Mouse (Mus musculus): ENCODE data around the gene Gstt3. TPM values are rescaled to one million over a fixed set of nuclear protein-coding genes. Genes with fewer than 3 reads are reported as not detected.
"Not testable (repeated sequence)": the region's sequence is repeated elsewhere in the genome, so short reads cannot be mapped to it uniquely, and the experiment has no call there.

The Gstt3 gene
- total RNA-seq, 2 experiments from 2014 or later: 18.7 to 21.5 TPM

- DNase-seq: no peak
Observed at GRCm38 (mm10) chr10:75779206-75780174, 1.7 kb downstream of the Gstt3 start.

GRCm38 (mm10) chr10:75777885-75778284, 3.3 kb downstream of the Gstt3 start:
- no peak for DNase-seq

GRCm38 (mm10) chr10:75776562-75776961, 4.7 kb downstream of the Gstt3 start:
- DNase-seq: no peak

GRCm38 (mm10) chr10:75774587-75774986, 6.6 kb downstream of the Gstt3 start:
- DNase-seq: no peak

GRCm38 (mm10) chr10:75774102-75774501, 7.1 kb downstream of the Gstt3 start:
- DNase-seq: no peak

GRCm38 (mm10) chr10:75772795-75773664, 8.2 kb downstream of the Gstt3 start, which contains the start of gene Ddt:
Gene Ddt (minus strand): TSS chr10:75773414.
- peak; percentile 93 for DNase-seq

- not testable (repeated sequence) for DNase-seq
Observed at GRCm38 (mm10) chr10:75767756-75768155, 13.5 kb downstream of the Gstt3 start.

GRCm38 (mm10) chr10:75766856-75767255, 14.4 kb downstream of the Gstt3 start:
- no peak for DNase-seq

GRCm38 (mm10) chr10:75764519-75765473, 16.4 kb downstream of the Gstt3 start:
- peak; percentile 76 for DNase-seq

- DNase-seq: peak; percentile 97
Observed at GRCm38 (mm10) chr10:75763682-75764518, 17.3 kb downstream of the Gstt3 start, which contains the start of gene Cabin1. Gene Cabin1 (minus strand): TSS chr10:75764341.

GRCm38 (mm10) chr10:75762413-75762812, 18.8 kb downstream of the Gstt3 start:
- no peak for DNase-seq

- no peak for DNase-seq
Observed at GRCm38 (mm10) chr10:75760311-75760710, 20.9 kb downstream of the Gstt3 start.

- no peak for DNase-seq
Observed at GRCm38 (mm10) chr10:75756719-75757118, 24.5 kb downstream of the Gstt3 start.

- peak; percentile 88 for DNase-seq
Observed at GRCm38 (mm10) chr10:75744017-75744416, 37.2 kb downstream of the Gstt3 start.

GRCm38 (mm10) chr10:75743369-75743768, 37.8 kb downstream of the Gstt3 start:
- DNase-seq: no peak

- DNase-seq: peak; percentile 27
Observed at GRCm38 (mm10) chr10:75740866-75741265, 40.3 kb downstream of the Gstt3 start.

- no peak for DNase-seq
Observed at GRCm38 (mm10) chr10:75725449-75725848, 55.8 kb downstream of the Gstt3 start.
